Mouse (Mus musculus) forebrain, embryonic 16.5 days (tissue): ENCODE results near the gene Stx8. TPM values are rescaled to one million over a fixed set of nuclear protein-coding genes. Genes with fewer than 3 reads are reported as not detected.

Source experiments
- ATAC-seq: fragments of 200-750 bp; cut with Nextera tagmentation; 2 replicates; pipeline ENCODE4 v1.8.0; 2017; ENCODE audit warnings: mild to moderate bottlenecking, moderate library complexity
- H3K27ac ChIP-seq: fragments of 300-500 bp; sonication (generic); 2 replicates; pipeline ENCODE4 v1.5.1; 2014; ENCODE audit warnings: low read length, control low read depth
- H3K27me3 ChIP-seq: fragments of 300-500 bp; sonication (generic); replicated peaks from 2 replicates; pipeline ENCODE4 v1.6.1; 2014; ENCODE audit warnings: low read length; ENCODE audit not compliant: control insufficient read depth, insufficient read depth
- H3K36me3 ChIP-seq: fragments of 300-500 bp; sonication (generic); 2 replicates; pipeline ENCODE4 v1.6.1; 2014; ENCODE audit not compliant: control insufficient read depth, insufficient read depth
- H3K4me1 ChIP-seq: fragments of 300-500 bp; sonication (generic); replicated peaks from 2 replicates; pipeline ENCODE4 v1.6.1; 2014; ENCODE audit warnings: low read length; ENCODE audit not compliant: control insufficient read depth, insufficient read depth
- H3K4me2 ChIP-seq: fragments of 300-500 bp; sonication (generic); 2 replicates; pipeline ENCODE4 v1.6.1; 2014; ENCODE audit warnings: mild to moderate bottlenecking, low read length, control low read depth
- H3K4me3 ChIP-seq: fragments of 300-500 bp; sonication (generic); replicated peaks from 2 replicates; pipeline ENCODE4 v1.5.1; 2014; ENCODE audit warnings: mild to moderate bottlenecking, low read length, control low read depth
- H3K9ac ChIP-seq: fragments of 300-500 bp; sonication (generic); replicated peaks from 2 replicates; pipeline ENCODE4 v1.6.1; 2014; ENCODE audit warnings: low read depth, low read length, control low read depth
- H3K9me3 ChIP-seq: fragments of 300-500 bp; sonication (generic); 2 replicates; pipeline ENCODE4 v1.6.1; 2016; ENCODE audit warnings: low read length; ENCODE audit not compliant: control insufficient read depth
- WGBS: fragments of 180-500 bp; shearing (Covaris S2); extraction: QIAGEN DNeasy Blood & Tissue Kit; methylation state at CpG from one replicate; pipeline ENCODE4 v1.1.7; 2014; 5-methylcytosine and 5-hydroxymethylcytosine counted together
- polyA plus RNA-seq: library from polyadenylated mRNA; unstranded; fragments of >200 nt; fragmentation: Nextera tagmentation; extraction: Ambion mirVana; gene quantifications from 2 replicates; pipeline ENCODE4 v1.2.1, GENCODE M21; 2015

The Stx8 gene
- polyA plus RNA-seq, 1 experiment from 2014 or later: 68.2 TPM

- Histone ChIP-seq H3K27me3 (no peaks in the 10 kb centered on the region), H3K9me3 (no peaks in the 10 kb centered on the region), H3K4me3 (no peak overlapping the region), H3K9ac (no peak overlapping the region), H3K27ac (no peak overlapping the region), H3K36me3 (no peaks in the 10 kb centered on the region), H3K4me1 (no peaks in the 10 kb centered on the region), H3K4me2 (no peak overlapping the region)
- 68% methylated on average over 4 of the region's 4 CpGs for WGBS
- ATAC-seq: no peak
Observed at GRCm38 (mm10) chr11:68029079-68029478, 63.1 kb downstream of the Stx8 start.

GRCm38 (mm10) chr11:68029871-68030270, 63.9 kb downstream of the Stx8 start:
- Histone ChIP-seq H3K9ac (no peak overlapping the region), H3K27me3 (no peaks in the 10 kb centered on the region), H3K9me3 (no peaks in the 10 kb centered on the region), H3K36me3 (no peaks in the 10 kb centered on the region), H3K27ac (no peak overlapping the region), H3K4me1 (no peaks in the 10 kb centered on the region), H3K4me3 (no peak overlapping the region), H3K4me2 (no peak overlapping the region)
- no peak for ATAC-seq
- 4% methylated on average over 3 of the region's 3 CpGs for whole genome bisulfite sequencing

GRCm38 (mm10) chr11:68030771-68031170, 64.8 kb downstream of the Stx8 start:
- Histone ChIP-seq H3K4me1 (no peaks in the 10 kb centered on the region), H3K9ac (no peak overlapping the region), H3K9me3 (no peaks in the 10 kb centered on the region), H3K27ac (no peak overlapping the region), H3K4me3 (no peak overlapping the region), H3K27me3 (no peaks in the 10 kb centered on the region), H3K36me3 (no peaks in the 10 kb centered on the region), H3K4me2 (no peak overlapping the region)
- 85% methylated on average over 1 of the region's 1 CpGs for WGBS
- no peak for ATAC-seq

- H3K4me2 ChIP-seq: no peak overlapping the region
- no peaks in the 10 kb centered on the region for H3K4me1 ChIP-seq
- no peak overlapping the region for H3K27ac ChIP-seq
- no peak overlapping the region for H3K4me3 ChIP-seq
- no peaks in the 10 kb centered on the region for H3K27me3 ChIP-seq
- no peaks in the 10 kb centered on the region for H3K9me3 ChIP-seq
- no peaks in the 10 kb centered on the region for H3K36me3 ChIP-seq
- 90% methylated on average over 2 of the region's 2 CpGs for WGBS
- H3K9ac ChIP-seq: no peak overlapping the region
- ATAC-seq: no peak
Observed at GRCm38 (mm10) chr11:68032448-68032847, 66.5 kb downstream of the Stx8 start.

- no peak overlapping the region for H3K4me3 ChIP-seq
- ATAC-seq: no peak
- H3K4me1 ChIP-seq: no peaks in the 10 kb centered on the region
- H3K9ac ChIP-seq: no peak overlapping the region
- 89% methylated on average over 11 of the region's 11 CpGs for WGBS
- no peak overlapping the region for H3K27ac ChIP-seq
- H3K36me3 ChIP-seq: no peaks in the 10 kb centered on the region
- no peaks in the 10 kb centered on the region for H3K27me3 ChIP-seq
- no peak overlapping the region for H3K4me2 ChIP-seq
- H3K9me3 ChIP-seq: no peaks in the 10 kb centered on the region
Observed at GRCm38 (mm10) chr11:68033331-68033926, 67.4 kb downstream of the Stx8 start.

- no peaks in the 10 kb centered on the region for H3K36me3 ChIP-seq
- H3K9ac ChIP-seq: no peak overlapping the region
- no peak overlapping the region for H3K4me3 ChIP-seq
- no peak overlapping the region for H3K27ac ChIP-seq
- no peaks in the 10 kb centered on the region for H3K4me1 ChIP-seq
- WGBS: 98% methylated on average over 5 of the region's 5 CpGs
- no peak for ATAC-seq
- H3K9me3 ChIP-seq: no peaks in the 10 kb centered on the region
- H3K4me2 ChIP-seq: no peak overlapping the region
- H3K27me3 ChIP-seq: no peaks in the 10 kb centered on the region
Observed at GRCm38 (mm10) chr11:68034422-68034821, 68.4 kb downstream of the Stx8 start.

- no peaks in the 10 kb centered on the region for H3K36me3 ChIP-seq
- H3K4me1 ChIP-seq: no peaks in the 10 kb centered on the region
- no peak overlapping the region for H3K9ac ChIP-seq
- H3K27me3 ChIP-seq: no peaks in the 10 kb centered on the region
- 89% methylated on average over 3 of the region's 4 CpGs for WGBS
- no peak for ATAC-seq
- H3K4me2 ChIP-seq: no peak overlapping the region
- no peaks in the 10 kb centered on the region for H3K9me3 ChIP-seq
- H3K4me3 ChIP-seq: no peak overlapping the region
- H3K27ac ChIP-seq: no peak overlapping the region
Observed at GRCm38 (mm10) chr11:68035303-68035891, 69.4 kb downstream of the Stx8 start.

GRCm38 (mm10) chr11:68036133-68036959, 70.4 kb downstream of the Stx8 start:
- no peak overlapping the region for H3K9ac ChIP-seq
- no peaks in the 10 kb centered on the region for H3K36me3 ChIP-seq
- H3K27me3 ChIP-seq: no peaks in the 10 kb centered on the region
- 83% methylated on average over 20 of the region's 20 CpGs for WGBS
- H3K4me3 ChIP-seq: no peak overlapping the region
- no peaks in the 10 kb centered on the region for H3K4me1 ChIP-seq
- ATAC-seq: no peak
- H3K9me3 ChIP-seq: no peaks in the 10 kb centered on the region
- no peak overlapping the region for H3K27ac ChIP-seq
- no peak overlapping the region for H3K4me2 ChIP-seq

GRCm38 (mm10) chr11:68037093-68037492, 71.1 kb downstream of the Stx8 start:
- Histone ChIP-seq H3K9ac (no peak overlapping the region), H3K27me3 (no peaks in the 10 kb centered on the region), H3K36me3 (no peaks in the 10 kb centered on the region), H3K4me3 (no peak overlapping the region), H3K4me1 (no peaks in the 10 kb centered on the region), H3K9me3 (no peaks in the 10 kb centered on the region), H3K4me2 (no peak overlapping the region), H3K27ac (no peak overlapping the region)
- 86% methylated on average over 9 of the region's 9 CpGs for WGBS
- no peak for ATAC-seq
